ENCODE assay signal across 8 mouse cellular contexts in genomic region chr1:79439609-79440308, GRCm38 (mm10). TPM values are rescaled to one million over a fixed set of nuclear protein-coding genes. Genes with fewer than 3 reads are reported as not detected.
DNase-seq lines count a peak whose midpoint lies in the region; ATAC-seq lines count a peak whose summit lies in the region.

Scg2 (minus strand) TSS chr1:79440120.

- peak within 1 kb of the TSS; percentile 19 for H3K4me3 ChIP-seq in hindbrain, embryonic 12.5 days
- H3K4me3 ChIP-seq in lung, embryonic 15.5 days, result no peak within 1 kb of the TSS

- 14% methylated on average over 22 of the region's 22 CpGs for WGBS in hindbrain, embryonic 12.5 days
- 13% methylated on average over 22 of the region's 22 CpGs for WGBS in lung, embryonic 15.5 days

- peak within 1 kb of the TSS; percentile 46 for H3K4me2 ChIP-seq in hindbrain, embryonic 12.5 days (replicated peaks)
- no peak within 1 kb of the TSS for H3K4me2 ChIP-seq in lung, embryonic 15.5 days

- ATAC-seq in hindbrain, embryonic 12.5 days (ENCODE audit: low FRiP score), result peak; percentile 95
- peak; percentile 91; the same call in 1 of the 2 replicates for ATAC-seq in lung, embryonic 15.5 days (ENCODE audit: borderline replicate concordance, extremely low read depth, low FRiP score, low TSS enrichment)

- no peaks in the 10 kb centered on the region for H3K27me3 ChIP-seq in hindbrain, embryonic 12.5 days
- H3K27me3 ChIP-seq in lung, embryonic 15.5 days, result no peaks in the 10 kb centered on the region

- H3K9me3 ChIP-seq in hindbrain, embryonic 12.5 days (replicated peaks), result no peaks in the 10 kb centered on the region
- no peaks in the 10 kb centered on the region for H3K9me3 ChIP-seq in lung, embryonic 15.5 days

- H3K9ac ChIP-seq in hindbrain, embryonic 12.5 days, result peak within 1 kb of the TSS; percentile 20; the same call in 1 of the 2 replicates
- no peak within 1 kb of the TSS for H3K9ac ChIP-seq in lung, embryonic 15.5 days

- no peaks in the 10 kb centered on the region for H3K36me3 ChIP-seq in hindbrain, embryonic 12.5 days
- no peaks in the 10 kb centered on the region for H3K36me3 ChIP-seq in lung, embryonic 15.5 days

- no peak within 1 kb of the TSS for H3K27ac ChIP-seq in hindbrain, embryonic 12.5 days
- no peak within 1 kb of the TSS for H3K27ac ChIP-seq in lung, embryonic 15.5 days

- no peaks in the 10 kb centered on the region for H3K4me1 ChIP-seq in hindbrain, embryonic 12.5 days
- H3K4me1 ChIP-seq in lung, embryonic 15.5 days, result no peaks in the 10 kb centered on the region

- DNase-seq in R1 (ENCODE audit: low read depth, low spot score), result peak; percentile 81
- DNase-seq in cerebellum, adult 9-11 months, result peak; percentile 91
- peak; percentile 63 to 77 for DNase-seq in frontal cortex, postnatal 10 days (ENCODE audit: low spot score in 2 of 2)
- DNase-seq in layer of hippocampus, adult 8-10 months (ENCODE audit: low spot score in 2 of 2), result peak; percentile 80 to 84
- DNase-seq in ovary, postnatal 36 days (ENCODE audit: low spot score), result peak; percentile 86
- peak; percentile 68 to 77 for DNase-seq in urinary bladder, postnatal 36 days (ENCODE audit: low spot score in 2 of 2)

RNA-seq across cellular contexts. Expression of gene Scg2, which starts in this region (rescaled TPM):
- polyA plus RNA-seq in hindbrain, embryonic 12.5 days (2016; fragmentation: Nextera tagmentation; extraction: Ambion mirVana), result 24.4 and 25.5 TPM in 2 replicates
- total RNA-seq in layer of hippocampus, adult 8-10 months (2022), result 100 to 1,000 TPM; 153 to 190 (median 166) TPM
- 0.33 and 1.1 TPM in 2 replicates for polyA plus RNA-seq in lung, embryonic 15.5 days (2015; fragmentation: Nextera tagmentation; extraction: Ambion mirVana)

Comparison
In these comparisons a context has a peak if more than half of its experiments do, and no peak if none do; other contexts are left out.
1. RNA of gene Scg2 (polyA plus RNA-seq): 24.4 to 25.5 TPM in hindbrain, embryonic 12.5 days; 0.33 to 1.1 TPM in lung, embryonic 15.5 days; every median in the first group is over 10 times any median in the second.
2. Peak in every context shown above with its lines, with median percentiles within 50 percentile points of each other: DNase-seq.